Mouse (Mus musculus) thymus, postnatal 0 days (tissue): ENCODE results near the gene Smtnl2. TPM values are rescaled to one million over a fixed set of nuclear protein-coding genes. Genes with fewer than 3 reads are reported as not detected.

ENCODE experiments used
- DNase-seq: peaks from one replicate; pipeline ENCODE4 v3.0.0-alpha.2; 2015; ENCODE audit warnings: low spot score
- polyA plus RNA-seq: library from polyadenylated mRNA; unstranded; fragments of >200 nt; fragmentation: Nextera tagmentation; extraction: Ambion mirVana; gene quantifications from 2 replicates; pipeline ENCODE4 v1.2.1, GENCODE M21; 2015

Gene Smtnl2
- polyA plus RNA-seq, 1 experiment from 2014 or later: 3.3 TPM

DNA sequence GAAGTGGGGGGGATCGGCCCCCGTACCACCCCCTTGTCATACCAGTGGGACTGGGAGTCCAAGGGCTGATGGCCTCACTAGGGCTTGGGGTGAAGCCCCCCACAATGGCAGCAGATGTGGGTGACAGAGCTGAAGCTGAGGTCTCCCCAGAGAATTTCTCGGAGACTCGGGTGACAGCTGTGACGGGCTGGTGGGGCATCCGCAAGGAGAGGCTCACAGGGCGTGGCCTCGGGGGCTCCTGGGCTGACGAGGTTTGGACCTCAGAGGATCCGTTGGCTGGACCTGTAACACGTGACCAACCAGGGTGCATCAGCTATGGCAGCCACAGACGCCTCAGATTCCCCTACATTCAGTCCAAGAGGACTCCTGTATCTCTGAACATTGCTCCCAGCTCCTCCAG lies 8.5 kb downstream of the Smtnl2 start:
- no peak for DNase-seq

DNA sequence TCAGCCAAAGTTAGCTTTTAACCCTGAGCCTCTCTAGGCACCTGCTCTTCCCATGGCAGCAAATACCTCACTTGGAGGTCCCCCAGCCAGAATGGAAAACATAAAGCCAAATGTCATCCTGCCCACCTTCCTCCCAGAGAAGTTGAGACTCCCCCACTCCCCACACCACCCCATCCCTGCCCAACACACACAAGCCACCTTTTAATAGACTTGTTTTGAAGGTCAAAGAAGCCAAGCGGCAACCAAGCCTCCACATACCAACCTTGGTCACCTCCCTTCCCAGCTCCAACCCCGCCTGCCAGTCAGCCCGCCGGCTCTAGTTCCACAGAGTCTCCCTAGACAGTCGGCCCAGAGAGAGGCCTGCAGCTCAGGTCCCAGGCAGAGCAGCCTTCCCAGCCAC lies 9.5 kb downstream of the Smtnl2 start:
- no peak for DNase-seq

GRCm38 (mm10) chr11:72401068-72401467 lies 10.4 kb downstream of the Smtnl2 start:
- DNase-seq: no peak

- DNase-seq: no peak
Observed at GRCm38 (mm10) chr11:72397811-72398525, 13.5 kb downstream of the Smtnl2 start.

DNA sequence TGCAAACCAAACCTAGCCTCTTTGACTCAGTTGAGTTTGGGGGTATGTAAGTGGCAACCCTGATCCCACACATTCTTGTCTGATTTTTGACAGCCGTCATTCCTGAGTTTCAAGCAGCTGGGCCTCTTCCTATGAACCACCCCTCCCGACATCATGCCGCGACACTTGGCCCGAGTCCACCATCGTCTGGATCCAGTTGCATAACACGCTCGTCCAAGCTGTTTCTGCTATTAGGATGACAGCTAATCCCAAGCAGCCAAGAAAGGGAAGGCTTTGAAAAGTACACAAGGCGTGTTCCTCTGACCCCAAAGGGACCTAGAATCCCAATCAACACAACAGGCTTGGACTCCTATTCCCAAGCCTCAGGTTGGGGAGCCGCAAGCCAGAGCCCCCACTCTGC lies 14.4 kb downstream of the Smtnl2 start:
- no peak for DNase-seq

DNA sequence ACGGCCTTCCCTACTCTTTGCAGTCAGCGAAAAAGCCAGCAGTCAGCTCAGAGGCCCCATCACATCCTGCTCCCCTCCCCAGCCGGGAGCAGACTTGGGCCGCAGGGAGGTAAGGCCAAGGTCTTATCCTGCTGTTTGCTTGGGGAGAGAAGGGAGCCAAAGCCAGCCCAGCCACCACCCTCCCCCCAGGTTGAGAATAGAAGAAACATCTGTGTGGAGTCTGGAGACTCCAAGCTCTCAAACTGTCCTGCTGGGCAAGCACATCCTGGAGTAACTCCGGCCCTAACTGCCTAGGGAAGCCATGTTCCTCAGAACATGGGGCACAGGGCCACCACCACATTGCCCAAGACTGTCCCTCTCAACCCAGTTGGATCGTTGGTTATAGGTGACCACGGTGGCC lies 14.9 kb downstream of the Smtnl2 start:
- DNase-seq: no peak

- no peak for DNase-seq
Observed at GRCm38 (mm10) chr11:72395652-72396051, 15.9 kb downstream of the Smtnl2 start.

DNA sequence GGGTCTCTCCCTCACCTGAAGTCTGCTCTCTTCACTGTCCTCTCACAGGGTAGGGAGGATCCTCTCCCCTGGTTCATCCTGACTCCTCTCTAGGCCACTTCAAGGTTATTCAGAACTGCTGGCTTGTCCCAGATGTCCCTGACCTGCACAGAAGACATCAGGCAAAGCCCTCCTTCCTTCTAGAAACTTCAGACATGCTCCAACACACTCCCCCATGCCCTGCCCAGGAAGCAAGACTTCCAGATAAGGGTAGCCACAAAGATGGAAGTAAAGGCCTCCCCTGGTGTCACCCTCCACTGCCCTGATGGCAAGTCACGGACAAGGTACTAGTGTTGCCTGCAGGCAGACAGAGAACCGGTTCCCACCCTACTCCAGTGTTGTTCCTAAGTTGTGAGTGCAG lies 16.8 kb downstream of the Smtnl2 start:
- no peak for DNase-seq

- no peak for DNase-seq
Observed at GRCm38 (mm10) chr11:72393669-72394068, 17.8 kb downstream of the Smtnl2 start.

- no peak for DNase-seq
Observed at GRCm38 (mm10) chr11:72393243-72393642, 18.3 kb downstream of the Smtnl2 start.

- no peak for DNase-seq
Observed at GRCm38 (mm10) chr11:72391181-72391580, 20.3 kb downstream of the Smtnl2 start.

- no peak for DNase-seq
Observed at GRCm38 (mm10) chr11:72389407-72390142, 21.9 kb downstream of the Smtnl2 start.

- DNase-seq: no peak
Observed at GRCm38 (mm10) chr11:72388113-72388529, 23.4 kb downstream of the Smtnl2 start.

- DNase-seq: no peak
Observed at GRCm38 (mm10) chr11:72379351-72379750, 32.2 kb downstream of the Smtnl2 start.

DNA sequence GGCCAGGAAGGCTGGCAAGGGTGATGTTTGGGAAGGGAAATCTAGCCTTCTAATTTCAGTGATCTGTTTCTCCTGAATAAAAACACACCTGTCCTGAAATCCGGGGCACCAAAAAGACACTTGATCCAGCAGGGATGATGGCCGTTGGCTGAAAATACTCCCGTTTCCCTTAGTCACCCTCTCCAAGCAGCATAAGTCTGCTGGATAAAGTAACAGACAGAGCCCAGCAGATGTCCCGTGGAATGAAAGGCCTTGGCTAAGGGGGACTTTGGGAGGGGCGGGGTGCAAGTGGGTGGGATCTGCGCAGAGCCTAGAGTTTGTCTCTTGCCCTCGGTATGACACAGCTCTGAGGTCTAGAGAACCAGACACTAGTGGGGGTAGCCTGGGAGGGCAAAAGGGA lies 33.3 kb downstream of the Smtnl2 start:
- DNase-seq: no peak

DNA sequence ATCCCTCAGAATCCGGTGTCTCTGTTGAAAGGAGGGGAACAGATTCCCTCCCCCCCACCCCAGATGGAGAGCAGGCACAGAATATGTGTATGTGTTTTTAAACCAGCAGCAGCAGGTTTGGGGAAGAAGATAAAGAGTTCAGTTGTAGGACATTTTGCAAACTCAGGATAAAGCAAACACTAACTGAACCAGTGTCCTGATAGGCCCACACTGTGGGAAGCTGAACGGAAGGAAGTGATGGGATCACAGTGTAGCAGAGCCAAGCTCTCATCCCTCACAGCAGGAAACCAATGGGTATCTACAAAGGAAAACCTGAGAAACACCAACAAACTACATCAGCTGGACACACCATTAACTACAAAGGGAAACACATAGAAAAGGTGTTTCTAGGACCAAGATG lies 35.0 kb downstream of the Smtnl2 start:
- DNase-seq: no peak

DNA sequence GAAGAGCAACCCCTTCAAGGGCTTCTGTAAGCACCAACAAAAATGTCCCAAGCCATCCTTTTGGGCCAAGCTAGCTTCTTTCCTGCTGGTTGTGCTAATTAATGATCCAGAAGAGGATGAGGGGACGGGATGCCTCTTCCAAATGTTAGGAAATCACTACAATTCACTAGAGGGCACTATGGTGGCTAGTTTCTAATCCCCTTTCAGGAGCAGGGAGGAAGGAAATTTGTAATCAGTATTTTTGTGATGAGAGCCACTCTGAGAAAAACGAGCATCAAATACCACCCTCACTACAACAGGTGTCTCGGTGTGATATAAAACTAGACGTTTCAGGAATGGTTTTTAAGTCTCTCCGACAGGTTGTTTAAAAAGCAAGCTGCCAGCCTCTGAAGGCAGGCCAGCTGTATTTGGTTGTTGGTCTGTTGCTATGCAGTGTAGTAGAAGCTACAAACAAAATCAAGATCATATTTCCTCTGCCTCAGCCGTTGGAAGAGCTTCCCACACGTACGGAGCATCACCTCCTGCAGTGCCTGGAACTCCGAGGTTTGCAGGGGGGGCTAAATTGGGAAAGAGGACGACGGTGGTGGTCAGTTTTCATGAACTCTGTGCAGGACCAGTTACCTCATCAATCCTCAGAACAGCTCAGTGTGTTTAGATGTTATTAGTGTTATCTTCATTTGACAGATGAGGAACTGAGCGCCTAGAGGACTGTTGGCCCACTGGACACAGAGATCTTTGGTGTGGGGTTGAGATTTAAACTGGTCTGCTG lies 41.4 kb downstream of the Smtnl2 start:
- DNase-seq: no peak

- DNase-seq: no peak
Observed at GRCm38 (mm10) chr11:72367934-72368674, 43.4 kb downstream of the Smtnl2 start.

DNA sequence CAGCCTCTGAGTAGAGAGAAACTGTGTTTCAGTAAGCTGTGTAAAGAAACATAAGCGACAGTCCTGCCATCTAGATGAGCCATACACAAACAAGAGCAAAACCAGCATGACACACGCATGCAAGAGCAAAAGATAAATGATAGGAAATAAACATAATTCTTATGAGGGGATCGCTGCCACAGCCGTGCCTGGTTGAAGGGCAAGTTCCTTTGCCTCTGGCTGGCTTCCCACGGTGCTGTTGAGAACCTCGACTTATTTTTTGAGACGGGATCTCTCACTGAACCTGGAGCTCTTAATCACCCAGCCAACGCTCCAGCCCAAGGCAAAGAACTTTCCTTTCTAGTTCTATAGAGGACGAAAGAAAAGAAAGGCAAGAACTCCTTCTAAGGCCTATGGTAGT lies 45.4 kb downstream of the Smtnl2 start:
- no peak for DNase-seq

- DNase-seq: no peak
Observed at GRCm38 (mm10) chr11:72364526-72364925, 47.0 kb downstream of the Smtnl2 start.

GRCm38 (mm10) chr11:72363523-72364240 lies 47.8 kb downstream of the Smtnl2 start:
- DNase-seq: no peak
